Mouse (Mus musculus) intestine, embryonic 14.5 days (tissue): ENCODE results near the gene Dock1. TPM values are rescaled to one million over a fixed set of nuclear protein-coding genes. Genes with fewer than 3 reads are reported as not detected.

Experiments
- ATAC-seq: fragments of 200-750 bp; cut with Nextera tagmentation; replicated peaks from 2 replicates; pipeline ENCODE4 v1.8.0; 2017; ENCODE audit warnings: low read depth, moderate number of reproducible peaks, moderate TSS enrichment, moderate library complexity; ENCODE audit not compliant: low FRiP score, low TSS enrichment
- DNase-seq: peaks from one replicate; pipeline ENCODE4 v3.0.0-alpha.2; 2018; ENCODE audit warnings: low spot score
- H3K27ac ChIP-seq: fragments of 300-500 bp; sonication (generic); 2 replicates; pipeline ENCODE4 v1.5.1; 2014; ENCODE audit warnings: low read depth, mild to moderate bottlenecking, control low read depth
- H3K27me3 ChIP-seq: fragments of 300-500 bp; sonication (generic); replicated peaks from 2 replicates; pipeline ENCODE4 v1.6.1; 2014; ENCODE audit warnings: low read length, control low read depth; ENCODE audit not compliant: control insufficient read depth, insufficient read depth
- H3K36me3 ChIP-seq: fragments of 300-500 bp; sonication (generic); 2 replicates; pipeline ENCODE4 v1.6.1; 2014; ENCODE audit warnings: low read length, control low read depth; ENCODE audit not compliant: control insufficient read depth, insufficient read depth
- H3K4me1 ChIP-seq: fragments of 300-500 bp; sonication (generic); replicated peaks from 2 replicates; pipeline ENCODE4 v1.6.1; 2014; ENCODE audit warnings: low read length, control low read depth, mixed read lengths; ENCODE audit not compliant: control insufficient read depth, insufficient read depth
- H3K4me2 ChIP-seq: fragments of 300-500 bp; sonication (generic); 2 replicates; pipeline ENCODE4 v1.6.1; 2014; ENCODE audit warnings: low read length
- H3K4me3 ChIP-seq: fragments of 300-500 bp; sonication (generic); 2 replicates; pipeline ENCODE4 v1.5.1; 2014; ENCODE audit warnings: low read depth, low read length, control low read depth, mixed read lengths
- H3K9ac ChIP-seq: fragments of 300-500 bp; sonication (generic); 2 replicates; pipeline ENCODE4 v1.6.1; 2014; ENCODE audit warnings: mild to moderate bottlenecking, low read length
- H3K9me3 ChIP-seq: fragments of 300-500 bp; sonication (generic); 2 replicates; pipeline ENCODE4 v1.6.1; 2016; ENCODE audit warnings: low read length, control low read depth; ENCODE audit not compliant: control insufficient read depth
- WGBS: fragments of 180-500 bp; shearing (Covaris S2); extraction: QIAGEN DNeasy Blood & Tissue Kit; methylation state at CpG from one replicate; pipeline ENCODE4 v1.1.7; 2014; 5-methylcytosine and 5-hydroxymethylcytosine counted together
- polyA plus RNA-seq: library from polyadenylated mRNA; unstranded; fragments of >200 nt; fragmentation: Nextera tagmentation; extraction: Ambion mirVana; gene quantifications from 2 replicates; pipeline ENCODE4 v1.2.1, GENCODE M21; 2014

Gene Dock1
- polyA plus RNA-seq, 1 experiment from 2014 or later, result 37.9 TPM

GRCm38 (mm10) chr7:134671003-134671461 lies 578 bp downstream of the Dock1 start:
- Histone ChIP-seq H3K9ac (peak overlapping the region; percentile 94), H3K27me3 (no peaks in the 10 kb centered on the region), H3K4me1 (peaks cover 24% of the 10 kb centered on the region), H3K27ac (peak overlapping the region; percentile 92), H3K36me3 (no peaks in the 10 kb centered on the region), H3K4me3 (peak overlapping the region; percentile 75), H3K9me3 (no peaks in the 10 kb centered on the region), H3K4me2 (peak overlapping the region; percentile 70)
- DNase-seq (peak; percentile 86), ATAC-seq (peak; percentile 41)
- WGBS, result 1% methylated on average over 28 of the region's 28 CpGs

GRCm38 (mm10) chr7:134671467-134671901 lies 1.0 kb downstream of the Dock1 start:
- WGBS, result 17% methylated on average over 7 of the region's 7 CpGs
- peak overlapping the region; percentile 75 for H3K4me3 ChIP-seq
- no peaks in the 10 kb centered on the region for H3K27me3 ChIP-seq
- DNase-seq (peak; percentile 81), ATAC-seq (0 out of 2 replicates have a peak, but pooled peaks have one; percentile 11)
- H3K27ac ChIP-seq, result peak overlapping the region; percentile 92
- H3K9ac ChIP-seq, result peak overlapping the region; percentile 94
- no peaks in the 10 kb centered on the region for H3K9me3 ChIP-seq
- H3K4me2 ChIP-seq, result peak overlapping the region; percentile 70
- H3K4me1 ChIP-seq, result peaks cover 24% of the 10 kb centered on the region
- H3K36me3 ChIP-seq, result no peaks in the 10 kb centered on the region

- Histone ChIP-seq H3K9ac (no peak overlapping the region), H3K9me3 (no peaks in the 10 kb centered on the region), H3K27ac (no peak overlapping the region), H3K4me1 (peaks cover 25% of the 10 kb centered on the region), H3K36me3 (no peaks in the 10 kb centered on the region), H3K4me2 (no peak overlapping the region), H3K4me3 (no peak overlapping the region), H3K27me3 (no peaks in the 10 kb centered on the region)
- ATAC-seq (no peak), DNase-seq (no peak)
- WGBS, result 84% methylated on average over 5 of the region's 5 CpGs
Observed at GRCm38 (mm10) chr7:134673135-134673534, 2.7 kb downstream of the Dock1 start.

- Histone ChIP-seq H3K9me3 (no peaks in the 10 kb centered on the region), H3K36me3 (no peaks in the 10 kb centered on the region), H3K4me3 (no peak overlapping the region), H3K4me2 (no peak overlapping the region), H3K4me1 (peaks cover 29% of the 10 kb centered on the region), H3K27ac (no peak overlapping the region), H3K9ac (no peak overlapping the region), H3K27me3 (no peaks in the 10 kb centered on the region)
- ATAC-seq (no peak), DNase-seq (no peak)
- WGBS, result 55% methylated on average over 9 of the region's 9 CpGs
Observed at GRCm38 (mm10) chr7:134673952-134674351, 3.5 kb downstream of the Dock1 start.

- 72% methylated on average over 4 of the region's 4 CpGs for WGBS
- ATAC-seq, result no peak
- H3K9ac ChIP-seq, result no peak overlapping the region
- H3K36me3 ChIP-seq, result no peaks in the 10 kb centered on the region
- no peak for DNase-seq
- no peak overlapping the region for H3K4me2 ChIP-seq
- peaks cover 21% of the 10 kb centered on the region for H3K4me1 ChIP-seq
- no peak overlapping the region for H3K4me3 ChIP-seq
- no peaks in the 10 kb centered on the region for H3K27me3 ChIP-seq
- no peaks in the 10 kb centered on the region for H3K9me3 ChIP-seq
- no peak overlapping the region for H3K27ac ChIP-seq
Observed at GRCm38 (mm10) chr7:134677852-134678251, 7.4 kb downstream of the Dock1 start.

- Histone ChIP-seq H3K9me3 (no peaks in the 10 kb centered on the region), H3K4me1 (peaks cover 16% of the 10 kb centered on the region), H3K9ac (peak overlapping the region; percentile 13; the same call in 1 of the 2 replicates), H3K4me2 (no peak overlapping the region), H3K27me3 (no peaks in the 10 kb centered on the region), H3K4me3 (no peak overlapping the region), H3K36me3 (no peaks in the 10 kb centered on the region), H3K27ac (peak overlapping the region; percentile 43; the same call in 1 of the 2 replicates)
- ATAC-seq (no peak), DNase-seq (no peak)
- WGBS, result 63% methylated on average over 13 of the region's 13 CpGs
Observed at GRCm38 (mm10) chr7:134679314-134680158, 9.1 kb downstream of the Dock1 start.

GRCm38 (mm10) chr7:134680161-134680560 lies 9.7 kb downstream of the Dock1 start:
- ATAC-seq, result no peak
- Histone ChIP-seq H3K4me2 (no peak overlapping the region), H3K9ac (no peak overlapping the region), H3K36me3 (no peaks in the 10 kb centered on the region), H3K4me3 (no peak overlapping the region), H3K9me3 (no peaks in the 10 kb centered on the region), H3K27me3 (no peaks in the 10 kb centered on the region), H3K27ac (no peak overlapping the region), H3K4me1 (peaks cover 16% of the 10 kb centered on the region)
- 66% methylated on average over 2 of the region's 2 CpGs for WGBS
- no peak for DNase-seq

GRCm38 (mm10) chr7:134681729-134682527 lies 11.5 kb downstream of the Dock1 start:
- H3K27ac ChIP-seq, result no peak overlapping the region
- H3K27me3 ChIP-seq, result no peaks in the 10 kb centered on the region
- no peak overlapping the region for H3K4me2 ChIP-seq
- H3K9me3 ChIP-seq, result no peaks in the 10 kb centered on the region
- no peak for DNase-seq
- H3K9ac ChIP-seq, result no peak overlapping the region
- no peak overlapping the region for H3K4me3 ChIP-seq
- H3K4me1 ChIP-seq, result peaks cover 16% of the 10 kb centered on the region
- ATAC-seq, result no peak
- no peaks in the 10 kb centered on the region for H3K36me3 ChIP-seq
- 86% methylated on average over 12 of the region's 12 CpGs for WGBS
